Mouse (Mus musculus): Measurements from ENCODE around the gene Nck2. TPM values are rescaled to one million over a fixed set of nuclear protein-coding genes. Genes with fewer than 3 reads are reported as not detected.

Nck2 gene
- polyA plus RNA-seq, 1 experiment from 2014 or later: 36.3 TPM

DNA sequence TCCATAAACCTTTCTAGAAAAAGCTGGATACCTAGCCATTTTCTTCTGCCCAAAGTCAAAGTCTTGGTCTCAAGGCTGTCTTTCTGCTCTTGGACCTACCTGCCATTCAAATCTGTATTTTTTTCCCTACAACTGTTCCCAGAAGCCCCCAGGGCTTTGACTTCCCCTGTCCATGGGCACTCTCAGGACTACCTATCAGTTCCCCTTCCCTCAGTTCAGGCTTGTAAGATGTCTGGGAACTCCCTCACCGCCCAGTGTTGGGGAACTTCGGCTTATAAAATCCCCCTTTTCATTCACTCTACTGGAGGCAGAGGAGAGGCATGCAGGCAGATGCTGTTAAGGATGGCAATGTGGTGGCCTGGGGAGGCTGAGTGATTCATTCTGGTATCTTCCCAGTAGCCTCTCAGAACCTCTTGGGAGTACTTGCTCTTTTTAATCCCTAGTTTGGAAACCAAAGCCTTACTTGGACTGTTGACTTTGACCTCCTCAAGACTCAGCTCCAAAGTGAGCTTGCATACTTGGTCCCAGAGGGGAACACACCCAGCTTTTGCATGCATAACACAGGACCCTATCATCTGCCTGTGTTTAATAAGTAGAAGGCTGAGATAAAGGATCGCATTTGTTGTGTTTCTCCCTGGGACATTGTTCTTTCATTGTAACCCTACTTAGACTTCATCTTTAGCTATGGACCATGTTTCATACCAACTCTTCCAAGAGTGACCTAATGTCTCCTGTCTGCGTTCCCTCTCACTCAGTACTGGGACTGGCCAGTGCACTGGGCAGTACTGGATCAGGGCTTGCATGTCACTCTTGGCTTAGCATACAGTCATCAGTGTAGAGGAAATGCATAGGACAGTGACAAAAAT is 27.0 kb downstream of the Nck2 start:
- peaks cover 46% of the 10 kb centered on the region for H3K4me1 ChIP-seq (ENCODE audit: control insufficient read depth, insufficient read depth, low read length)
- H3K4me2 ChIP-seq (ENCODE audit: low read depth, low read length): no peak overlapping the region
- WGBS: 77% methylated on average over 4 of the region's 4 CpGs
- H3K4me3 ChIP-seq (replicated peaks; ENCODE audit: low read length): no peak overlapping the region
- H3K27ac ChIP-seq (ENCODE audit: low read length): peak overlapping the region; percentile 69
- no peak overlapping the region for H3K9ac ChIP-seq (ENCODE audit: low read length)
- H3K27me3 ChIP-seq (ENCODE audit: control insufficient read depth, insufficient read depth, low read length): no peaks in the 10 kb centered on the region
- no peak for ATAC-seq (ENCODE audit: insufficient read depth, low FRiP score)
- no peaks in the 10 kb centered on the region for H3K36me3 ChIP-seq (ENCODE audit: control insufficient read depth, insufficient read depth, low read length)
- H3K9me3 ChIP-seq (replicated peaks; ENCODE audit: control insufficient read depth, low read length): no peaks in the 10 kb centered on the region

GRCm38 (mm10) chr1:43472046-43472649 is 27.8 kb downstream of the Nck2 start:
- Histone ChIP-seq H3K9me3 (replicated peaks; ENCODE audit: control insufficient read depth, low read length) (no peaks in the 10 kb centered on the region), H3K9ac (ENCODE audit: low read length) (no peak overlapping the region), H3K27me3 (ENCODE audit: control insufficient read depth, insufficient read depth, low read length) (no peaks in the 10 kb centered on the region), H3K4me1 (ENCODE audit: control insufficient read depth, insufficient read depth, low read length) (peaks cover 46% of the 10 kb centered on the region), H3K27ac (ENCODE audit: low read length) (peak overlapping the region; percentile 69), H3K4me3 (replicated peaks; ENCODE audit: low read length) (no peak overlapping the region), H3K4me2 (ENCODE audit: low read depth, low read length) (no peak overlapping the region), H3K36me3 (ENCODE audit: control insufficient read depth, insufficient read depth, low read length) (no peaks in the 10 kb centered on the region)
- WGBS: 47% methylated on average over 8 of the region's 8 CpGs
- ATAC-seq (ENCODE audit: insufficient read depth, low FRiP score): peak; percentile 86

DNA sequence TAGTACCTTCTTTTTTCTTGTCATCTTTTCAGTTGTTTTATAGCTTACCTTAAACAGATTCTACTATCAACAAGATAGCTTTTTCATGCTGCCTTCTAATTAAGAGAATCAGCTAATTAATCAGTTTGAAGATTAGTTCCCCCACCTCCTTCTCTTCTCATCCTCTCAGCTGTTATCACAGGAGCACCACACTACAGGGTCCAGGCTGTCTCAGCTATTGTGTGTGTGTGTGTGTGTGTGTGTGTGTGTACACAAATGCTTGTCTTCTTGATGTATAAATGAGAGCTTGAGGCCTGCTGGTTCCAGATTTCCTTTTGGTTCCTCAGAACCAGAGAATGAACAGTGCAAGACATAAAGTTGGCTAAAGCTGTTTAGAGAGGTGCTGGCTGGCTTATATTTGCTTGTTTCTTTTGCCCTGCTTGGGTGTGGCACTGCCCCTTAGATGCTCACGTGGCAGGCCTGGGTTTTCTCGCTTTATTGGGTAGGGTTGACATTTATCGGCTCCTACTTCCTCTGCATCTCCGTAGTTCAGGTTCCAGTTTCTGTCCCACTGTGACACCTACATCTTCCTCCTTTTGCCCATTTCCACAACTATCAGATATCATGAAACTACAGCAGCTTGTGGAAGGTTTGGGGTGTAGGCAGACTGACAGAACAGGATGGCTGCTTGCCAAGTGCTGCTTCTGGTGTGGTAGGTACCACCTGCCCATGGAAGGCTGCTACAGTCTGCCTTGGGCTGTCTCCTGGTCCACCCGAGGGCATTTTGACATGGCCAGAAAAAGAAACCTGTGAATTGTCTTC is 29.6 kb downstream of the Nck2 start:
- no peak overlapping the region for H3K4me3 ChIP-seq (replicated peaks; ENCODE audit: low read length)
- H3K4me1 ChIP-seq (ENCODE audit: control insufficient read depth, insufficient read depth, low read length): peaks cover 33% of the 10 kb centered on the region
- H3K27me3 ChIP-seq (ENCODE audit: control insufficient read depth, insufficient read depth, low read length): no peaks in the 10 kb centered on the region
- ATAC-seq (ENCODE audit: insufficient read depth, low FRiP score): no peak
- peak overlapping the region; percentile 61 for H3K27ac ChIP-seq (ENCODE audit: low read length)
- no peaks in the 10 kb centered on the region for H3K36me3 ChIP-seq (ENCODE audit: control insufficient read depth, insufficient read depth, low read length)
- H3K9ac ChIP-seq (ENCODE audit: low read length): peak overlapping the region; percentile 17; the same call in 1 of the 2 replicates
- WGBS: 51% methylated on average over 5 of the region's 5 CpGs
- H3K9me3 ChIP-seq (replicated peaks; ENCODE audit: control insufficient read depth, low read length): no peaks in the 10 kb centered on the region
- no peak overlapping the region for H3K4me2 ChIP-seq (ENCODE audit: low read depth, low read length)

- 54% methylated on average over 6 of the region's 6 CpGs for WGBS
- Histone ChIP-seq H3K27ac (ENCODE audit: low read length) (peak overlapping the region; percentile 61), H3K4me3 (replicated peaks; ENCODE audit: low read length) (no peak overlapping the region), H3K4me2 (ENCODE audit: low read depth, low read length) (no peak overlapping the region), H3K9ac (ENCODE audit: low read length) (no peak overlapping the region), H3K36me3 (ENCODE audit: control insufficient read depth, insufficient read depth, low read length) (no peaks in the 10 kb centered on the region), H3K9me3 (replicated peaks; ENCODE audit: control insufficient read depth, low read length) (no peaks in the 10 kb centered on the region), H3K27me3 (ENCODE audit: control insufficient read depth, insufficient read depth, low read length) (no peaks in the 10 kb centered on the region), H3K4me1 (ENCODE audit: control insufficient read depth, insufficient read depth, low read length) (peaks cover 32% of the 10 kb centered on the region)
- no peak for ATAC-seq (ENCODE audit: insufficient read depth, low FRiP score)
Observed at GRCm38 (mm10) chr1:43474535-43475409, 30.4 kb downstream of the Nck2 start.

GRCm38 (mm10) chr1:43477954-43478353 is 33.6 kb downstream of the Nck2 start:
- no peak for ATAC-seq (ENCODE audit: insufficient read depth, low FRiP score)
- Histone ChIP-seq H3K9ac (ENCODE audit: low read length) (no peak overlapping the region), H3K4me1 (ENCODE audit: control insufficient read depth, insufficient read depth, low read length) (peaks cover 17% of the 10 kb centered on the region), H3K36me3 (ENCODE audit: control insufficient read depth, insufficient read depth, low read length) (no peaks in the 10 kb centered on the region), H3K27ac (ENCODE audit: low read length) (no peak overlapping the region), H3K9me3 (replicated peaks; ENCODE audit: control insufficient read depth, low read length) (no peaks in the 10 kb centered on the region), H3K27me3 (ENCODE audit: control insufficient read depth, insufficient read depth, low read length) (no peaks in the 10 kb centered on the region), H3K4me2 (ENCODE audit: low read depth, low read length) (no peak overlapping the region), H3K4me3 (replicated peaks; ENCODE audit: low read length) (no peak overlapping the region)
- WGBS: 89% methylated on average over 3 of the region's 3 CpGs

DNA sequence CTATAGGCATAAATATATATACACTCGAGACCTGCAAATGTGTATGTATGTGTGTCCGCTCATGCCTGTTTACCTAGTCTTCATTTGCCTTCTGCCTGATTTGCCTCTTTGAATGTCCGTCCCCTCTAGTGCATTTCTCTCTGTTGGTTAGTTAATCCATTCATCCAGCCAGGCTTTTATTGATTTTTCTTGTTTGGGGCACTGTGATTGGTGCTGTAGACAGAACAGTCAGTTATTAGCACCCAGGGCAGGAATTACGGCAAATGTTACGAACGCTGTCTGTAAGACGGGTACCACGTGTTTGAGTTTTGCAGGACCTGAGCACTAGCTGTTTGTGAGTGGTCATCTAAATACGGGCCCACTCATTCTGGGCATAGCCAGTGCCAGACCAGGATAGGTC is 40.8 kb downstream of the Nck2 start:
- no peak overlapping the region for H3K4me3 ChIP-seq (replicated peaks; ENCODE audit: low read length)
- ATAC-seq (ENCODE audit: insufficient read depth, low FRiP score): no peak
- no peaks in the 10 kb centered on the region for H3K9me3 ChIP-seq (replicated peaks; ENCODE audit: control insufficient read depth, low read length)
- no peaks in the 10 kb centered on the region for H3K27me3 ChIP-seq (ENCODE audit: control insufficient read depth, insufficient read depth, low read length)
- no peak overlapping the region for H3K4me2 ChIP-seq (ENCODE audit: low read depth, low read length)
- H3K9ac ChIP-seq (ENCODE audit: low read length): no peak overlapping the region
- 78% methylated on average over 9 of the region's 9 CpGs for WGBS
- no peak overlapping the region for H3K27ac ChIP-seq (ENCODE audit: low read length)
- H3K4me1 ChIP-seq (ENCODE audit: control insufficient read depth, insufficient read depth, low read length): peaks cover 32% of the 10 kb centered on the region
- H3K36me3 ChIP-seq (ENCODE audit: control insufficient read depth, insufficient read depth, low read length): no peaks in the 10 kb centered on the region

GRCm38 (mm10) chr1:43486500-43486899 is 42.1 kb downstream of the Nck2 start:
- Histone ChIP-seq H3K27me3 (ENCODE audit: control insufficient read depth, insufficient read depth, low read length) (no peaks in the 10 kb centered on the region), H3K4me2 (ENCODE audit: low read depth, low read length) (no peak overlapping the region), H3K9ac (ENCODE audit: low read length) (no peak overlapping the region), H3K4me1 (ENCODE audit: control insufficient read depth, insufficient read depth, low read length) (peaks cover 32% of the 10 kb centered on the region), H3K4me3 (replicated peaks; ENCODE audit: low read length) (no peak overlapping the region), H3K27ac (ENCODE audit: low read length) (no peak overlapping the region), H3K36me3 (ENCODE audit: control insufficient read depth, insufficient read depth, low read length) (no peaks in the 10 kb centered on the region), H3K9me3 (replicated peaks; ENCODE audit: control insufficient read depth, low read length) (no peaks in the 10 kb centered on the region)
- 68% methylated on average over 3 of the region's 3 CpGs for WGBS
- ATAC-seq (ENCODE audit: insufficient read depth, low FRiP score): no peak

GRCm38 (mm10) chr1:43486956-43487722 is 42.8 kb downstream of the Nck2 start:
- 59% methylated on average over 3 of the region's 3 CpGs for WGBS
- ATAC-seq (ENCODE audit: insufficient read depth, low FRiP score): no peak

More at GRCm38 (mm10) chr1:43486956-43487722, 42.8 kb downstream of the Nck2 start:
- Histone ChIP-seq H3K9me3 (replicated peaks; ENCODE audit: control insufficient read depth, low read length) (no peaks in the 10 kb centered on the region), H3K27me3 (ENCODE audit: control insufficient read depth, insufficient read depth, low read length) (no peaks in the 10 kb centered on the region), H3K9ac (ENCODE audit: low read length) (no peak overlapping the region), H3K4me1 (ENCODE audit: control insufficient read depth, insufficient read depth, low read length) (peaks cover 32% of the 10 kb centered on the region), H3K27ac (ENCODE audit: low read length) (no peak overlapping the region), H3K4me3 (replicated peaks; ENCODE audit: low read length) (no peak overlapping the region), H3K36me3 (ENCODE audit: control insufficient read depth, insufficient read depth, low read length) (no peaks in the 10 kb centered on the region), H3K4me2 (ENCODE audit: low read depth, low read length) (no peak overlapping the region)
